Mouse (Mus musculus): ENCODE data around the gene Kctd3. TPM values are rescaled to one million over a fixed set of nuclear protein-coding genes. Genes with fewer than 3 reads are reported as not detected.

The Kctd3 gene
- polyA plus RNA-seq, 1 experiment, result 61.4 TPM

GRCm38 (mm10) chr1:189010671-189011070 is 3.0 kb upstream of the Kctd3 start:
- no peak for DNase-seq (ENCODE audit: low read depth)

- no peak for DNase-seq (ENCODE audit: low read depth)
These were observed 311 bp upstream of the Kctd3 start for GRCm38 (mm10) chr1:189007980-189008324.

DNA sequence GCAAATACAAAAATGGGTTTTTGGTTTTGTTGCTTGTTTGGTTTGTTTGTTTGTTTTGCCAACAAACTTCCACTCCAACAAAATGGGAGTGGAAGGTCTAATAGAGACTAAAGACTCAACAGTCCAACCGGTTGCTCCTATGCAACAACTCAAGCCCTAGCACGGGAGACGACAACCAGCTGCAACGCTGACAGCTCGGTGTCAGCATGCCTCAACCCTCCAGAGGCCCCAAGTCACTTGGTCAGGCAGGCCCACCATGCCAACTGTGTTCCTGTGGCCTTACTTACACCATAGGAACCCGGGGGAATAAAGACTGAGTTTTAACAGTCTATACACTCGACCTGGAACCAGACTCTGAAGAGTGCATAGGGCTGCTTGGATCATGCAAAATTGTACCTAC is 815 bp downstream of the Kctd3 start:
- DNase-seq (ENCODE audit: low read depth), result no peak

GRCm38 (mm10) chr1:189006267-189006666 is 1.4 kb downstream of the Kctd3 start:
- DNase-seq (ENCODE audit: low read depth), result peak; percentile 54

DNA sequence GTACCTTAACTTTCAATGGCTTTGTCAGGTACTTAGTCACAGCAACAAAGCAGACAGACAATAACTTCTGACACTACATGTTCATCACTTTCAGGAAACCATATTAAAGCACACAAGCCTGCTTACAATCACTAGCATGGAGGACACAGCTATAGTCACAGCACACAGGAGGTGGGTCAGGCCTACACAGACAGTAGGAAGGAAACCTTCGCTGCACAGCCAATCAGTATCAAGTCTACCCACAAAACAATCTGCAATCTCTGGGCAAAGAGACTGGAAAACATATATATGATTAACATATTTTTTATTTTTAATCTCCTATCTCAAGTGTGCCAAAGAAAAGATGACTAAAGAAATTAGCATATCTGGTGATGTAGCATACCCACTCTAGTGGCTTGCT is 2.9 kb downstream of the Kctd3 start:
- no peak for DNase-seq (ENCODE audit: low read depth)

- DNase-seq (ENCODE audit: low read depth), result no peak
These were observed 5.8 kb downstream of the Kctd3 start for GRCm38 (mm10) chr1:189001815-189002214.

GRCm38 (mm10) chr1:188999981-189000380 is 7.7 kb downstream of the Kctd3 start:
- no peak for DNase-seq (ENCODE audit: low read depth)

- no peak for DNase-seq (ENCODE audit: low read depth)
These were observed 9.7 kb downstream of the Kctd3 start for GRCm38 (mm10) chr1:188997921-188998320.

DNA sequence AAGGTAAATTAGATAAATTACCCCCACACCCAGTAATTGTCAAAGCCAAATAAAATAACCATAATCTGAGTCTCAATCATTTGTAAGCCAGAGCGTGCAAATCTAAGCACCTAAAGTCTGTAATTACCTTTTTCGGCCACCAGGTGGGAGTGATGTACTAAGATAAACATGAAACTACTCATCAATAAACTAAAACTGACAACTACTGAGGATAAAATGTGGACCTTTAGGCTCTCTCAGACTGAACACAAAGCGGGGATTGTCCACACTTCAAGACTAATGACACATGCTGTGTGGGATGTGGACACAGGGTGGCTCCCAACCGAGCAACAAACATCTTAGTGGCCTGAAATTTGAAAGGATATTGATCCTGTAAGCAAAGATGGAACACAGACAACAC is 14.4 kb downstream of the Kctd3 start:
- DNase-seq (ENCODE audit: low read depth), result no peak

- no peak for DNase-seq (ENCODE audit: low read depth)
These were observed 27.6 kb downstream of the Kctd3 start for GRCm38 (mm10) chr1:188980050-188980449.

- DNase-seq (ENCODE audit: low read depth), result no peak
These were observed 33.7 kb downstream of the Kctd3 start for GRCm38 (mm10) chr1:188973926-188974325.

GRCm38 (mm10) chr1:188973078-188973477 is 34.6 kb downstream of the Kctd3 start:
- DNase-seq (ENCODE audit: low read depth), result no peak

GRCm38 (mm10) chr1:188952501-188952900 is 55.1 kb downstream of the Kctd3 start:
- no peak for DNase-seq (ENCODE audit: low read depth)

- no peak for DNase-seq (ENCODE audit: low read depth)
These were observed 56.5 kb downstream of the Kctd3 start for GRCm38 (mm10) chr1:188951091-188951490.

DNA sequence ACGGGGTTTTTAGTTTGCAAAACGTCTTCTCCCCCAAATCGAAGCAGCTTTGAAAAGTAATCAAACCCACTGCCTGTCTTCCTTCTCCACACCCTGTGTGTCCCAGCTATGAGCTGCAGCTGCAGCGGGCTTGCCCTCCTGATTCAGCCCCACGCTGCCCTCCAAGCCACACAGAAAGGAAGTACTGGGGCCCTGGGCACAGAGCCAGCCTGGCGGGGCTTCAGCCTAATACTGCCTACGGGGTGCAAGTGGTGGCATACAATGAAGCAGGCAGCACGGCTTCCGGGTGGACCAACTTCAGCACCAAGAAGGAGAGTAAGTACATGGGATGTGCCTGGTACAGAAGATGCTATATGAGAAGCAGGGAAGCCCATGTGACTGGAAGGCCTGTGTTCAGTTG is 59.4 kb downstream of the Kctd3 start:
- DNase-seq (ENCODE audit: low read depth), result no peak

GRCm38 (mm10) chr1:188947794-188948193 is 59.8 kb downstream of the Kctd3 start:
- no peak for DNase-seq (ENCODE audit: low read depth)

DNA sequence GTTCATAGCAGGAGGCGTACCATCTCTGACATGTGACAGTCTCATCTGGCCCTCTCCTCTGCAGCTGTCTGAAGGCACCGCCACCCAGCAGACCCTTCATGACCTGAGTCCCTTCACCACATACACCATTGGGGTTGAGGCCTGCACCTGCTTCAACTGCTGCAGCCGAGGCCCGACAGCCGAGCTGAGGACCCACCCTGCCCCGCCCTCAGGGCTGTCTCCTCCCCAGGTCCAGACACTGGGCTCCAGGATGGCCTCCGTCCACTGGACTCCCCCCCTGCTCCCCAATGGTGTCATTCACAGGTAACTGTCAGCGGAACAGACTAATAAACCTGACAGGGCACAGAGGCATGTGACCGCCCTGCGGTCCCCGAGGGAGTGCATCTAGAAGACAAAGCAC is 60.8 kb downstream of the Kctd3 start:
- DNase-seq (ENCODE audit: low read depth), result no peak

GRCm38 (mm10) chr1:188945326-188945725 is 62.3 kb downstream of the Kctd3 start:
- DNase-seq (ENCODE audit: low read depth), result no peak

DNA sequence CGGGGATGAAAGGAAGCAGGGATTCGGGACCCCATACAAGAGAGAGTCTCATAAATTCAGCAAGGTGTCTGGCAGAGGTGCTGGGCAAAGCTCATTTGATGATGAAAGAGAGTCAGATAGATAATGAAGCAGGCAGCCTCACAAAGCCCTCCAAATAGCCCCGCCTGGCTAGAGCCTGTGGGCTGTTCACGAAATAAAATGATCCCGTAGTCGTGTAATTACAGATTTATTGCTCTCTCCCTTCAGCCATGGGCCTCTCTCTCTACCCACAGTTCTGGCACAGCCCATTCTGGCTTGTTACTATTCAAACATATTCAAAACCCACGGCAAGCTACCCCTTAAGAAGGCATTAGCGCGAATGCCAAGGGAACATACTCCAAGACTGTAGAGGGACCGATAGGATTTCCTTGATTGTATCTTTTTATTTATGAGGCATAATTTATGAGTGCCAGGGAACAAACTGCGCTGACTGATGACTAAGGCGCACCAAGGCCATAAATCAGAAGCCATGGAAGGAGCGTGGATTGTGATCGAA is 70.3 kb downstream of the Kctd3 start:
- DNase-seq (ENCODE audit: low read depth), result peak; percentile 76

Data from gonadal fat pad, adult 2 months (tissue).